10 mouse cellular contexts compared by ENCODE assay signal in the genomic region with DNA sequence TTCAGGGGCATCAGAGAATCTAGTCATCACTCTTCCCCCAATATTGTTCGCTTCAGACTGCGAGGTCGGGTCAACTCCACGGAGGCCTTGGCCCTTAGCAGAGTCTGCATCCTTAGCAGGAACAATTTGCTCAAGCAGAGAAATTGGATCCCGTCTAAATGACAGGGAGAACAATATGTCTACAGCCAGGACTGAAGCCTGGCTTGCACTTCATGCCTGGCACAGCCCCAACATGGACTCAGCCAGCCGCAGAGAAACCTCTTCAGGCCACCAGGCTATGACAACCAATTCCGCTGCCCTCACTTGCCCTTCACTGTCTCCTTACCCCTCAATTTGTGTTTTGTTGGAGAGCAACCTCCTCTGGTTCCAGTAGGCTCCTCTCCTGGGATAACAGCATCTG.
DNase-seq lines count a peak whose midpoint lies in the region; ATAC-seq and TF ChIP-seq lines count a peak whose summit lies in the region.
"Had no signal": no experiment of that assay in that cellular context is flagged by ENCODE, and none has a peak within 500 bp of the region (broad histone marks: within the 10 kb centered on the region; RNA-seq: fewer than 3 reads in every experiment).

No protein-coding gene starts in this region.

- H3K4me1 ChIP-seq in brown adipose tissue, adult 24 weeks (ENCODE audit: control insufficient read depth, insufficient read depth, insufficient read length, low read length) = peaks cover 3% of the 10 kb centered on the region; the same call in 1 of the 2 replicates
- peaks cover 9% of the 10 kb centered on the region for H3K4me1 ChIP-seq in forebrain, embryonic 16.5 days (replicated peaks; ENCODE audit: control insufficient read depth, insufficient read depth, low read length)
- H3K4me1 ChIP-seq in lung, postnatal 0 days (ENCODE audit: insufficient read depth, low read depth, low read length) = peaks cover 11% of the 10 kb centered on the region; the same call in 1 of the 2 replicates
- H3K4me1 ChIP-seq in intestine, embryonic 15.5 days (replicated peaks) = no peaks in the 10 kb centered on the region; the same call in 1 of the 2 replicates

- ATAC-seq in forebrain, embryonic 16.5 days = peak; percentile 43; the same call in 1 of the 2 replicates
- peak; percentile 42; the same call in 1 of the 2 replicates for ATAC-seq in lung, postnatal 0 days
- no peak for ATAC-seq in intestine, embryonic 15.5 days
- ATAC-seq: inflammation-experienced regulatory T-cells, adult 6 months had no signal

- H3K36me3 ChIP-seq in forebrain, embryonic 16.5 days (ENCODE audit: control insufficient read depth, insufficient read depth) = no peaks in the 10 kb centered on the region
- H3K36me3 ChIP-seq in lung, postnatal 0 days (ENCODE audit: insufficient read depth, low read length) = no peaks in the 10 kb centered on the region
- no peaks in the 10 kb centered on the region for H3K36me3 ChIP-seq in intestine, embryonic 15.5 days

- H3K9me3 ChIP-seq in forebrain, embryonic 16.5 days (ENCODE audit: control insufficient read depth, low read length) = no peaks in the 10 kb centered on the region
- H3K9me3 ChIP-seq in lung, postnatal 0 days (ENCODE audit: low read length) = no peaks in the 10 kb centered on the region
- no peaks in the 10 kb centered on the region for H3K9me3 ChIP-seq in intestine, embryonic 15.5 days
- H3K9me3 ChIP-seq: megakaryocyte, embryonic 14.5 days had no signal

- H3K27ac ChIP-seq in brown adipose tissue, adult 24 weeks (replicated peaks; ENCODE audit: low read depth, low read length) = peak overlapping the region; percentile 51
- H3K27ac ChIP-seq in forebrain, embryonic 16.5 days (ENCODE audit: low read length) = no peak overlapping the region
- 0 out of 2 replicates have a peak overlapping the region, but pooled peaks have one; percentile 38 for H3K27ac ChIP-seq in lung, postnatal 0 days (ENCODE audit: low read length)
- no peak overlapping the region for H3K27ac ChIP-seq in intestine, embryonic 15.5 days

- peak; percentile 20 to 50 for DNase-seq in kidney, postnatal 25 days
- no peak for DNase-seq in kidney, adult 11 months
- peak; percentile 69 for DNase-seq in lung, postnatal 0 days (ENCODE audit: low spot score)
- no peak for DNase-seq in left cerebral cortex, postnatal 36 days (ENCODE audit: low spot score in 2 of 2)
- no peak for DNase-seq in neural tube, embryonic 10.5 days (ENCODE audit: extremely low spot score, low spot score)

- H3K4me3 ChIP-seq in brown adipose tissue, adult 24 weeks (ENCODE audit: insufficient read depth, low read depth, low read length) = no peak overlapping the region
- H3K4me3 ChIP-seq in forebrain, embryonic 16.5 days (replicated peaks; ENCODE audit: low read length) = no peak overlapping the region
- H3K4me3 ChIP-seq in lung, postnatal 0 days (ENCODE audit: low read depth, low read length) = no peak overlapping the region
- no peak overlapping the region for H3K4me3 ChIP-seq in intestine, embryonic 15.5 days (replicated peaks)
- H3K4me3 ChIP-seq: megakaryocyte, embryonic 14.5 days had no signal

- H3K27me3 ChIP-seq in forebrain, embryonic 16.5 days (replicated peaks; ENCODE audit: control insufficient read depth, insufficient read depth, low read length) = no peaks in the 10 kb centered on the region
- H3K27me3 ChIP-seq in lung, postnatal 0 days (replicated peaks; ENCODE audit: insufficient read depth, low read length) = no peaks in the 10 kb centered on the region
- H3K27me3 ChIP-seq in intestine, embryonic 15.5 days (replicated peaks) = no peaks in the 10 kb centered on the region
- H3K27me3 ChIP-seq: megakaryocyte, embryonic 14.5 days had no signal

- TF ChIP-seq CTCF in lung, postnatal 0 days (IDR thresholded peaks at IDR 0.05) = no peak

- H3K9ac ChIP-seq in forebrain, embryonic 16.5 days (replicated peaks; ENCODE audit: low read depth, low read length) = no peak overlapping the region
- no peak overlapping the region for H3K9ac ChIP-seq in lung, postnatal 0 days (replicated peaks; ENCODE audit: low read depth)
- H3K9ac ChIP-seq in intestine, embryonic 15.5 days = no peak overlapping the region

- TF ChIP-seq EP300 in lung, postnatal 0 days (IDR thresholded peaks at IDR 0.05) = no peak

- H3K4me2 ChIP-seq in forebrain, embryonic 16.5 days (ENCODE audit: low read length) = no peak overlapping the region
- no peak overlapping the region for H3K4me2 ChIP-seq in lung, postnatal 0 days (replicated peaks; ENCODE audit: low read depth, low read length)
- no peak overlapping the region for H3K4me2 ChIP-seq in intestine, embryonic 15.5 days (replicated peaks)

- intact Hi-C loops in left cerebral cortex, postnatal 36 days (cut with DNase I) = no loop called here

- 26% methylated on average over 7 of the region's 7 CpGs for WGBS in forebrain, embryonic 16.5 days
- 35% methylated on average over 7 of the region's 7 CpGs for WGBS in lung, postnatal 0 days
- WGBS in intestine, embryonic 15.5 days = 60% methylated on average over 7 of the region's 7 CpGs

Comparison
In these comparisons a context has a peak if more than half of its experiments do, and no peak if none do; other contexts are left out.
1. DNase-seq: peak in kidney, postnatal 25 days (2 of 2) and lung, postnatal 0 days (single experiment); none in kidney, adult 11 months (single experiment), left cerebral cortex, postnatal 36 days (0 of 2) and neural tube, embryonic 10.5 days (single experiment).
2. H3K27ac ChIP-seq: peak in brown adipose tissue, adult 24 weeks (single experiment) and lung, postnatal 0 days (single experiment); none in forebrain, embryonic 16.5 days (single experiment) and intestine, embryonic 15.5 days (single experiment).